Mouse (Mus musculus): ENCODE data around the gene Ncoa3.

DNA sequence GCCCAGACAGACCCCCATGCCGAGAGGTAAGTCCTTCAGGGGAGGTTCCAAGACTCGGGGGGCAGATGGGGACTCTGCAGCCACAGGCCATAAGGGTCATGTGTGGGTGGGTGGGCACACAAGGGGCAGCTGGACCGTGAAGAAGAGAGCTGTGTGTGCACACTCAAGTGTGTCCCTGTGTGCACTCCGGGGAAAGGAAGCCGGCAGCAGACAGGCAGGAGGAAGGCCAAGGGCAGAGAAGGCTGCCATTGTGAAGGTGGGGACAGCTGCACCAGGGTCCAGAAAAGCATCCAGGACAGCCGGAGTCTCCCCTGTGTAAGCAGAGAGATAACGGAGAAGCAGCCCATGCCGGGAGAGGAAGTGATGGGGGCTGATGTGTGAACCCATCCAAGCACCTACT is 118.3 kb downstream of the Ncoa3 start:
- TF ChIP-seq CTCF (IDR thresholded peaks at IDR 0.05; ENCODE audit: low read depth) (no peak), EP300 (IDR thresholded peaks at IDR 0.05; ENCODE audit: low read depth) (no peak)

Measured in liver, embryonic 14.5 days (tissue).